Mouse (Mus musculus): ENCODE results near the gene Ganab.

GRCm38 (mm10) chr19:8920073-8920736 is 22.3 kb downstream of the Ganab start, which contains the start of gene B3gat3:
- TF ChIP-seq CTCF (IDR thresholded peaks at IDR 0.05; ENCODE audit: borderline replicate concordance, insufficient read depth, low read length), result no peak
- peak; percentile 93 for TF ChIP-seq POLR2A (IDR thresholded peaks at IDR 0.05; ENCODE audit: low read depth, low read length)
